Mouse (Mus musculus) heart, adult 2 months (tissue): ENCODE results near the gene Fbxo47.

ENCODE experiments used
- CTCF ChIP-seq: fragments of 200-600 bp; IDR thresholded peaks from 2 replicates; pipeline ENCODE4 v1.8.1; 2022; ENCODE audit warnings: antibody characterized with exemption, mild to moderate bottlenecking, moderate library complexity
- EP300 ChIP-seq: fragments of 200-500 bp; IDR thresholded peaks from 2 replicates; pipeline ENCODE4 v1.6.1; 2011; ENCODE audit warnings: low read depth, low read length, control low read depth; ENCODE audit not compliant: insufficient read depth
- POLR2A ChIP-seq: fragments of 200-500 bp; IDR thresholded peaks from 2 replicates; pipeline ENCODE4 v1.6.1; 2011; ENCODE audit warnings: mild to moderate bottlenecking, low read depth, low read length, control low read depth; ENCODE audit not compliant: insufficient read depth

DNA sequence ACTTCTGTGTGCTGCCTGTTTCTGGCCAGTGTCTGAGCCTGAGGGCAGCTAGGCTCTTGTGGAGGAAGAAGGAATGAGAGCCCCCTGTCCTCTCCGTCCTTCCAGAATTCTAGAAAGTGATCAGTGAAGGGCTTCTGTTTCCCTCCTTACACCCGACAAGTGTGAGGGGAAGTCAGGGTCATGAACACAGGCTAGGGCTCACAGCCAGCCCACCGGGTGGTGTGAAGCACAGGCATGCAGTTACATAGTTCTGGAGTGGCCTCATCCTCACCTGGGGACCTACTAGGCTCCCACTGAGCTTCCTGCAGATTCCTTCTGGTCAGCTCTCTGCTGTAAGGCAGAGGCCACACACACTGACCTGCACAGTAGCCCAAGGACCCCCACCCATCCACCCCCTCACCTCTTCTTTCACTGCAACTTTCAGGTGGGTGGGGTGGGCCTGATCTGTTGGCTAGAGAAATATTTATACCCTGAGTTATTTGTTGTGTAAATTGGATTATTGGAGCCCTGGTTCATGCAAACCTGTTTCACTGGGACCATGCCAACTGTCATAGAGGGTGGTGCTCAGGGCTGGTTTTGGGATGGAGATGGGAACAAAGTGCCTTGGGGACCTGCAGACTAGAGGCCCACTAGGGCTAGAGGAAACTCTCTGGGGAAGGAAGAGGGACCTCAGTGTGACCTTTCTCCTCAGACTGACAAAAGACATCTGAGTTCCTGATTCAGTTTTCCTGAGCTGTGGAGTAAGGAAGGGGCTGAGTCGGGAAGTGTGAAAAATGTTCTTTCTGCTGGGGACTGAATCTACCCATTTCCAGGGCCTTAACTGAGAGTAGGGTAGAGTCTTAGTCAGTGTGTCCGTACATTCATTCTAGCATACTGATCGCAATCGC is 74.5 kb downstream of the Fbxo47 start:
- TF ChIP-seq CTCF (no peak), EP300 (no peak), POLR2A (no peak)
